Mouse (Mus musculus): ENCODE results near the gene Cntn5.
"Not testable (repeated sequence)": the region's sequence is repeated elsewhere in the genome, so short reads cannot be mapped to it uniquely, and the experiment has no call there.

Gene Cntn5

GRCm38 (mm10) chr9:10650632-10651031, 253.9 kb downstream of the Cntn5 start:
- DNase-seq (ENCODE audit: low read depth) = no peak

- DNase-seq (ENCODE audit: low read depth) = no peak
Measured at GRCm38 (mm10) chr9:10645951-10646350, 258.6 kb downstream of the Cntn5 start.

GRCm38 (mm10) chr9:10645045-10645830, 259.3 kb downstream of the Cntn5 start:
- DNase-seq (ENCODE audit: low read depth) = no peak

- no peak for DNase-seq (ENCODE audit: low read depth)
Measured at GRCm38 (mm10) chr9:10618036-10618435, 286.5 kb downstream of the Cntn5 start.

GRCm38 (mm10) chr9:10575346-10576241, 329.0 kb downstream of the Cntn5 start:
- DNase-seq (ENCODE audit: low read depth) = no peak

GRCm38 (mm10) chr9:10569830-10570229, 334.7 kb downstream of the Cntn5 start:
- no peak for DNase-seq (ENCODE audit: low read depth)

GRCm38 (mm10) chr9:10540877-10541276, 363.7 kb downstream of the Cntn5 start:
- DNase-seq (ENCODE audit: low read depth) = not testable (repeated sequence)

- DNase-seq (ENCODE audit: low read depth) = no peak
Measured at GRCm38 (mm10) chr9:10532248-10532647, 372.3 kb downstream of the Cntn5 start.

- no peak for DNase-seq (ENCODE audit: low read depth)
Measured at GRCm38 (mm10) chr9:10531087-10531486, 373.5 kb downstream of the Cntn5 start.

- DNase-seq (ENCODE audit: low read depth) = no peak
Measured at GRCm38 (mm10) chr9:10529528-10529927, 375.0 kb downstream of the Cntn5 start.

GRCm38 (mm10) chr9:10529113-10529512, 375.5 kb downstream of the Cntn5 start:
- DNase-seq (ENCODE audit: low read depth) = no peak

GRCm38 (mm10) chr9:10528692-10529091, 375.9 kb downstream of the Cntn5 start:
- DNase-seq (ENCODE audit: low read depth) = no peak

- DNase-seq (ENCODE audit: low read depth) = no peak
Measured at GRCm38 (mm10) chr9:10525915-10526667, 378.5 kb downstream of the Cntn5 start.

- DNase-seq (ENCODE audit: low read depth) = no peak
Measured at GRCm38 (mm10) chr9:10522604-10523003, 382.0 kb downstream of the Cntn5 start.

GRCm38 (mm10) chr9:10521054-10521453, 383.5 kb downstream of the Cntn5 start:
- DNase-seq (ENCODE audit: low read depth) = no peak

GRCm38 (mm10) chr9:10492243-10492642, 412.3 kb downstream of the Cntn5 start:
- DNase-seq (ENCODE audit: low read depth) = no peak

- DNase-seq (ENCODE audit: low read depth) = no peak
Measured at GRCm38 (mm10) chr9:10471484-10472125, 433.0 kb downstream of the Cntn5 start.

GRCm38 (mm10) chr9:10464758-10465157, 439.8 kb downstream of the Cntn5 start:
- no peak for DNase-seq (ENCODE audit: low read depth)

GRCm38 (mm10) chr9:10457900-10458299, 446.7 kb downstream of the Cntn5 start:
- DNase-seq (ENCODE audit: low read depth) = no peak

- DNase-seq (ENCODE audit: low read depth) = no peak
Measured at GRCm38 (mm10) chr9:10448987-10449563, 455.5 kb downstream of the Cntn5 start.

GRCm38 (mm10) chr9:10447220-10447837, 457.2 kb downstream of the Cntn5 start:
- DNase-seq (ENCODE audit: low read depth) = no peak

Measured in induced T-regulatory cell, adult 2 months (primary cell).